Mouse (Mus musculus) E14TG2a.4 (cell line): ENCODE data around the gene Usp18.

Experiments used
- H3K27me3 ChIP-seq: 2 replicates; pipeline ENCODE4 v1.6.1; 2014; ENCODE audit warnings: low read length, control low read depth; ENCODE audit not compliant: insufficient read depth
- H3K36me3 ChIP-seq: 2 replicates; pipeline ENCODE4 v1.6.1; 2014; ENCODE audit warnings: low read length, control low read depth; ENCODE audit not compliant: insufficient read depth
- H3K4me1 ChIP-seq: replicated peaks from 2 replicates; pipeline ENCODE4 v1.6.1; 2014; ENCODE audit warnings: low read depth, low read length, control low read depth
- H3K4me3 ChIP-seq: replicated peaks from 2 replicates; pipeline ENCODE4 v1.5.1; 2014; ENCODE audit warnings: mild to moderate bottlenecking, low read length
- H3K9me3 ChIP-seq: 2 replicates; pipeline ENCODE4 v1.6.1; 2014; ENCODE audit warnings: low read length, control low read depth
- CTCF ChIP-seq: conservative IDR thresholded peaks from 2 replicates; pipeline ENCODE4 v1.5.1; 2014; ENCODE audit warnings: low read length
- NANOG ChIP-seq: IDR thresholded peaks from 2 replicates; pipeline ENCODE4 v1.6.1; 2014; ENCODE audit warnings: borderline replicate concordance, low read length, mixed read lengths
- POU5F1 ChIP-seq: IDR thresholded peaks from 2 replicates; pipeline ENCODE4 v1.6.1; 2014; ENCODE audit warnings: low read length, borderline replicate concordance

The Usp18 gene

DNA sequence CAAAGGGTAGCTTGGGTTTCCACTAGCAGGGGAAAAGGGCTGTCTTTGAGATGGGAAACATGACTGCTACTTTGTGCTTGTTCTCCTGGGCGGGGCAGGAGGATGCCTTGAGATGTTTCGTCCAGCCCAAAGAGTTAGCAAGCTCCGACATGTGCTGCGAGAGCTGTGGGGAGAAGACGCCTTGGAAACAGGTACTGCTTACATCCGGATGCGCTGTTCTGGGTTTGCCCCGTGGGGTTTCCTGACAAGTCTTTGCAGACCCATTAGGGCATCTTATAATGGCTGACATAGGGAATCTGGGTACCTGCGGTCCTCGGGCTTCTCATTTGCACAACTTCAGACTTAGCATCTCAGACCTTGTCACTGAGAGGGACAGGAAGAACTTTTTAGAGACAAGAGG, 16.3 kb downstream of the Usp18 start:
- no peak for TF ChIP-seq CTCF
- no peak for TF ChIP-seq NANOG
- no peak for TF ChIP-seq POU5F1
- H3K27me3 ChIP-seq = peaks cover 9% of the 10 kb centered on the region; the same call in 1 of the 2 replicates

DNA sequence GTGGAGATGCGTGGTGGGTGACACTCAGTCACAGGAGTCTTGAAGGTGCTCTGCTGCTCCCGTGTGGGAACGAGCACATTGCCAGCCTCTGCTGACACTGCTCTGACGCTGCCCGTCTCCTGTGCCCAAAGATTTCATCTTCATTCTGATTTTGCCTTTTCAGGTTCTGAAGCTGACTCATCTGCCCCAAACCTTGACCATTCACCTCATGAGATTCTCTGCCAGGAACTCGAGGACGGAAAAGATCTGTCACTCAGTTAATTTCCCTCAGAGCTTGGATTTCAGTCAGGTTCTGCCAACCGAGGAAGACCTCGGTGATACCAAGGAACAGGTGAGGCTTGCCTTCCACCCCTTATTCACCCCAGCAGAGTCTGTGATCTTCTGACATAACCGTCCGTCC, 16.8 kb downstream of the Usp18 start:
- H3K27me3 ChIP-seq = peaks cover 9% of the 10 kb centered on the region; the same call in 1 of the 2 replicates
- TF ChIP-seq CTCF = no peak
- TF ChIP-seq NANOG = no peak
- no peak for TF ChIP-seq POU5F1
- no peaks in the 10 kb centered on the region; the same call in 1 of the 2 replicates for H3K4me1 ChIP-seq
- H3K9me3 ChIP-seq = no peaks in the 10 kb centered on the region
- no peaks in the 10 kb centered on the region for H3K36me3 ChIP-seq
- H3K4me3 ChIP-seq = no peak overlapping the region

More for the DNA sequence above, 16.3 kb downstream of the Usp18 start:
- Histone ChIP-seq H3K4me3 (no peak overlapping the region), H3K4me1 (no peaks in the 10 kb centered on the region; the same call in 1 of the 2 replicates), H3K36me3 (no peaks in the 10 kb centered on the region), H3K9me3 (no peaks in the 10 kb centered on the region)

DNA sequence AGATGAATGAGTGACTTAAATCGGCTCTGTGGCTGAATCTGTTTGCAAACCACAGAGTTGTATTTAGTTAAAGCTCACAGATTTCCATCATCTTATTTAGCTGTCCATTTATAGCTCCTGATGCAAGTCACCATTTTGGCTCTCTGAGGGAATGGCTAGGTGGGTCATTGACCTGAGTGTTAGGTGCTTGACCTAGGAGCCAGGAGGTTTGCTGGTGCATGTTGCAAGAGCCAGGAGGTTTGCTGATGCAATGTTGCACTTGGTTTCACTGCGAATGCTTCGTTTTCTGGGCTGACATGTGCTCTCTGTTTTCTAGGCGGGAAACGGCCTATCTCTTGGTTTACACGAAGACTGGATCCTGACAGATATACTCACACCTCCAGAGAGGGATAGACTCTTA, 24.4 kb downstream of the Usp18 start:
- TF ChIP-seq NANOG (no peak), POU5F1 (no peak), CTCF (no peak)
- no peaks in the 10 kb centered on the region for H3K9me3 ChIP-seq

DNA sequence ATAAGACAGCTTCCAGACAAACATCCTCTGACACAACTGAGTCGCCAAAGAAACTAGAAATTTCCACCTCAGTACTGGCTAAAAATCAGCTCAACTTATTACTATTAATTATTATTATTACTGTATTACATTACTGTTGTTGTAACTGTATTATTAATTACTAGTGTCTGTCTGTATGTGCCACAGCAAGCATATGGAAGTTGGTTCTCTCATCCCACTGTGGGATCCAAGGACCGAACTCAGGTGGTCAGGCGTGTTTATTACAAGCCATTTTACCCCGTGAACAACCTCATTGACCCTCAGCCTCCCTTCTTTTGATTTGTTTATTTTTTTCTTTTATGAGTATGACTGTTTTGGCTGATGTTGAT, 26.0 kb downstream of the Usp18 start:
- Histone ChIP-seq H3K4me1 (peaks cover 10% of the 10 kb centered on the region; the same call in 1 of the 2 replicates), H3K27me3 (peaks cover 22% of the 10 kb centered on the region), H3K4me3 (no peak overlapping the region), H3K36me3 (no peaks in the 10 kb centered on the region), H3K9me3 (no peaks in the 10 kb centered on the region)
- TF ChIP-seq CTCF (no peak), POU5F1 (no peak), NANOG (no peak)

More for the DNA sequence above, 24.4 kb downstream of the Usp18 start:
- Histone ChIP-seq H3K4me1 (peaks cover 10% of the 10 kb centered on the region; the same call in 1 of the 2 replicates), H3K27me3 (peaks cover 22% of the 10 kb centered on the region), H3K4me3 (no peak overlapping the region), H3K36me3 (no peaks in the 10 kb centered on the region)

DNA sequence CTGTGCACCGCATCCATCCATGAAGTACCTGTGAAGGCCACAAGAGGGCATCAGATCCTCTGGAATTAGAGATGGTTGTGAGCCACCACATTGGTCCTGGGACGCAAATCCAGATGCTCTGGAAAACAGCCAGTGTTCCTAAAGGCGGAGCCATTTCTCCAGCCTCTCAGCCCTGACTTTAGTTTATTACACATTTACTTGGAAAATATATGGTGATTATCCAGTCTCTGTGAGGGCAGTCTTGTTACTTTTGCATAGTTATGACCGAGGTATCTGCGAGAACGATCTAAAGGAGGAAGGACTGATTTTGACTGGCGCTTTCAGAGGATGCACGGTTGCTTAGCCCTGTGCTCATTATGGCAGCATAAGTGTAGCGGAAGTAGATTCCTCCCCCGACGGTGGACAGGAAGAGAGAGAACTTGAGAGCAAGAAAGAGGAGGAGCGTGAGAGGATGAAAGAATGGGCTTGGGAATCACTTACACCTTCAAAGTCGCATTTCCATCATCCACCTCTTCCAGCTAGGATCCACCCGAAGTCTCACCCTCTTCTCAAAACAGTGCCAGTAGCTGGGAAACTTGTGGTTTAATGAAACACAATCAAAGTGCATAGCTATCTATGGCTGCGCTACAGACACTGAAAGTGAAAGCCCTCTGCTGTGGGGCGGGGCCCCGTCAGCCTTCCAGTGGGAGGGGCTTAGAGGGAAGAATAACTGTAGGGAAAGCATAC, 26.5 kb downstream of the Usp18 start:
- TF ChIP-seq NANOG (no peak), CTCF (peak; percentile 80), POU5F1 (no peak)
- Histone ChIP-seq H3K4me3 (0 out of 2 replicates have a peak overlapping the region, but pooled peaks have one; percentile 24), H3K4me1 (peaks cover 10% of the 10 kb centered on the region; the same call in 1 of the 2 replicates), H3K36me3 (no peaks in the 10 kb centered on the region), H3K9me3 (no peaks in the 10 kb centered on the region), H3K27me3 (peaks cover 22% of the 10 kb centered on the region)

DNA sequence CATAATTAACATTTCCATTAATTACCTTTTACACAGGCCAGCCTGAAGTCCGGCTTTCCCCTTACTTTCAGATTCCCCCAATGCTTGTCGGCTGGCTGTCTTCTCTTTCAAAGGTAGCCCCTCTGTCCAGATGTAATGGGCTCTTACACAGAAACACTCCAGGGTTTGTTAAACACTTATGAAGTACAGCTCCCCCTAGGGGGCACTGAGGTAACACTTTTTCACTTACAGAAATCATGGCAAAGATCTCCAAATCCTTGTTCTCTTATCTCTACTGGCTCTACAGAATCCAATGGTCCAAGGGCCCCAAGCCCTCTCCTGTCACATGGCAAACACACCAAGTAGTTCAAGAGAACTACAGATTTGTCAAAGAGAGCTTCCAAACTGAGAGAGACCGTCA, 28.6 kb downstream of the Usp18 start:
- H3K36me3 ChIP-seq = no peaks in the 10 kb centered on the region
- H3K4me1 ChIP-seq = peaks cover 10% of the 10 kb centered on the region; the same call in 1 of the 2 replicates
- H3K27me3 ChIP-seq = peaks cover 19% of the 10 kb centered on the region; the same call in 1 of the 2 replicates
- peak; percentile 61 for TF ChIP-seq CTCF
- no peak for TF ChIP-seq NANOG
- H3K4me3 ChIP-seq = no peak overlapping the region
- H3K9me3 ChIP-seq = no peaks in the 10 kb centered on the region

DNA sequence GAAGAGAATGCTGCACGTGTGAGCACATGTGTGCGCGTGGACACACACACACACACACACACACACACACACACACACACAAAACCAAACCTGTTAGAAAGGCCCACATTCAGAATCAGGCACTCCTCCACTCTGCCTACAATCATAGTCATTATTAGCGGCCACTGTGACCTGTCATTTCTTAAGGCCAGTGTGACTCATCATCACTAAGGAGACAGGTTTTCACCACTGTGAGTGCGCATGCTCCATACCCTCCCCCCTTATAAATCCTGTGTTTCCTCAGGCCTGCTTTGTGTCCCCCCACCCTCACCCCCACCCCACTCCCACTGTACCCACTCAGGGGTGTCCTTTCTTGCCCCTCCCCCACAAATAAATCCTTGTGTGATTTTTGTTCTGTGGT, 38.4 kb downstream of the Usp18 start:
- H3K4me1 ChIP-seq = no peaks in the 10 kb centered on the region
- no peaks in the 10 kb centered on the region for H3K36me3 ChIP-seq
- 0 out of 2 replicates have a peak, but pooled peaks cover 3% of the 10 kb centered on the region for H3K27me3 ChIP-seq
- H3K9me3 ChIP-seq = peaks cover 3% of the 10 kb centered on the region; the same call in 1 of the 2 replicates
- H3K4me3 ChIP-seq = no peak overlapping the region
- TF ChIP-seq POU5F1 = no peak
- TF ChIP-seq CTCF = no peak
- no peak for TF ChIP-seq NANOG

DNA sequence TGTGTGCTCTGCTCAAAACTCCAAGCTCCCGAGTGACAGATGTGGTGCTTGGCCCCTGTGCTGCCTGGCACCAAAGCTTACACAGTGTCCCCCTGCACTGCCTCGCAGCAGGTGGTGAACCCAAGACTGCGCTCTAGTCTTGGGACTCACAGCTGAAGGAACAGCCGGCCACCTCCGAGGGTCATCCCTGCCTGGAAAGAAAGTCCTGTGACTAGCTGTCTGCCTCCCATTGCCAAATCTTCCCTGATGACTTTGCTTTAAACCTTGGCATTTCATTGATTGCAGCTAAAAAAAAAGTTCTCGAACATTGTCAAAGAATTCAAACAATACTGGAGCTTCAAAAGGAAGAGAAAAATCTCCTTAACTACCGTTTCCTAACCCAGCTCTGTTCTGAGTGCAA, 53.6 kb downstream of the Usp18 start:
- TF ChIP-seq NANOG = no peak
- no peak for TF ChIP-seq POU5F1
- TF ChIP-seq CTCF = no peak
- no peaks in the 10 kb centered on the region for H3K9me3 ChIP-seq
- peaks cover 25% of the 10 kb centered on the region for H3K27me3 ChIP-seq
- H3K4me1 ChIP-seq = peaks cover 11% of the 10 kb centered on the region
- H3K4me3 ChIP-seq = no peak overlapping the region
- no peaks in the 10 kb centered on the region for H3K36me3 ChIP-seq

DNA sequence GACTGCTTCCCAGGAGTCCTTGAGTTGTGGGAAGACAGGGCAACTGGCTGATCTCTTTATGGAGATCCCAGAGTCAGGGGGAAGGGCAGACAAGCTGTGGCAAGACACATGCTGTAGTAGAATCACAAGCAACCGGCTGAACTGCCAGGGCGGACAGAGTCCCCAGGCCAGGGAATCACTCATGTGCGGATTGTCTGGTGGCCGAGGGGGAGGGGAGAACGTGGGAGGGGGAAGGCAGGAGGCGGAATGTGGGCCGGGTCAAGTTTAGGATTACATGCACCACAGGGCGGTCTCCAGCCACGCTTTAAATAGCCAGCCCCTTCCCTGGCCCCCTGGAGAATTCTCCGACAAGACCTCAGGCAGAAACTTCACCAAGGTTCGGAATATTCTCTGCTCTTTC, 54.2 kb downstream of the Usp18 start, which contains the start of gene Slc6a13:
Slc6a13 (plus strand) TSS at position 274 of the 400 bp plus-strand sequence.
- TF ChIP-seq NANOG (no peak), POU5F1 (no peak), CTCF (no peak)
- peaks cover 30% of the 10 kb centered on the region for H3K27me3 ChIP-seq

More for the DNA sequence above, 54.2 kb downstream of the Usp18 start, which contains the start of gene Slc6a13:
- Histone ChIP-seq H3K36me3 (no peaks in the 10 kb centered on the region), H3K4me1 (peaks cover 11% of the 10 kb centered on the region), H3K9me3 (no peaks in the 10 kb centered on the region), H3K4me3 (no peak within 1 kb of the TSS)
